Mouse (Mus musculus) embryonic facial prominence, embryonic 10.5 days (tissue): ENCODE measurements around the gene Gm17324. TPM values are rescaled to one million over a fixed set of nuclear protein-coding genes. Genes with fewer than 3 reads are reported as not detected.
"Not testable (repeated sequence)": the region's sequence is repeated elsewhere in the genome, so short reads cannot be mapped to it uniquely, and the experiment has no call there.

Experiments used
- DNase-seq: peaks from one replicate; pipeline ENCODE4 v3.0.0-alpha.2; 2017; ENCODE audit warnings: low spot score
- H3K27ac ChIP-seq: fragments of 300-500 bp; sonication (generic); replicated peaks from 2 replicates; pipeline ENCODE4 v1.5.1; 2016; ENCODE audit warnings: mild to moderate bottlenecking
- H3K27me3 ChIP-seq: fragments of 300-500 bp; sonication (generic); replicated peaks from 2 replicates; pipeline ENCODE4 v1.6.1; 2016; ENCODE audit warnings: low read depth, mild to moderate bottlenecking; ENCODE audit not compliant: poor library complexity, severe bottlenecking
- H3K36me3 ChIP-seq: fragments of 300-500 bp; sonication (generic); replicated peaks from 2 replicates; pipeline ENCODE4 v1.6.1; 2016; ENCODE audit warnings: mild to moderate bottlenecking, moderate library complexity
- H3K4me1 ChIP-seq: fragments of 300-500 bp; sonication (generic); 2 replicates; pipeline ENCODE4 v1.6.1; 2016
- H3K4me3 ChIP-seq: fragments of 300-500 bp; sonication (generic); 2 replicates; pipeline ENCODE4 v1.5.1; 2016; ENCODE audit warnings: mild to moderate bottlenecking, moderate library complexity
- H3K9me3 ChIP-seq: fragments of 300-500 bp; sonication (generic); 2 replicates; pipeline ENCODE4 v1.6.1; 2016; ENCODE audit warnings: mild to moderate bottlenecking
- WGBS: fragments of 180-500 bp; shearing (Covaris S2); methylation state at CpG from one replicate; pipeline ENCODE4 v1.1.7; 2016; 5-methylcytosine and 5-hydroxymethylcytosine counted together
- polyA plus RNA-seq: library from polyadenylated mRNA; unstranded; fragments of >200 nt; fragmentation: Nextera tagmentation; extraction: Ambion mirVana; gene quantifications from 2 replicates; pipeline ENCODE4 v1.2.1, GENCODE M21; 2016

The Gm17324 gene
- 0.30 and 0.78 TPM in 2 replicates for polyA plus RNA-seq

DNA sequence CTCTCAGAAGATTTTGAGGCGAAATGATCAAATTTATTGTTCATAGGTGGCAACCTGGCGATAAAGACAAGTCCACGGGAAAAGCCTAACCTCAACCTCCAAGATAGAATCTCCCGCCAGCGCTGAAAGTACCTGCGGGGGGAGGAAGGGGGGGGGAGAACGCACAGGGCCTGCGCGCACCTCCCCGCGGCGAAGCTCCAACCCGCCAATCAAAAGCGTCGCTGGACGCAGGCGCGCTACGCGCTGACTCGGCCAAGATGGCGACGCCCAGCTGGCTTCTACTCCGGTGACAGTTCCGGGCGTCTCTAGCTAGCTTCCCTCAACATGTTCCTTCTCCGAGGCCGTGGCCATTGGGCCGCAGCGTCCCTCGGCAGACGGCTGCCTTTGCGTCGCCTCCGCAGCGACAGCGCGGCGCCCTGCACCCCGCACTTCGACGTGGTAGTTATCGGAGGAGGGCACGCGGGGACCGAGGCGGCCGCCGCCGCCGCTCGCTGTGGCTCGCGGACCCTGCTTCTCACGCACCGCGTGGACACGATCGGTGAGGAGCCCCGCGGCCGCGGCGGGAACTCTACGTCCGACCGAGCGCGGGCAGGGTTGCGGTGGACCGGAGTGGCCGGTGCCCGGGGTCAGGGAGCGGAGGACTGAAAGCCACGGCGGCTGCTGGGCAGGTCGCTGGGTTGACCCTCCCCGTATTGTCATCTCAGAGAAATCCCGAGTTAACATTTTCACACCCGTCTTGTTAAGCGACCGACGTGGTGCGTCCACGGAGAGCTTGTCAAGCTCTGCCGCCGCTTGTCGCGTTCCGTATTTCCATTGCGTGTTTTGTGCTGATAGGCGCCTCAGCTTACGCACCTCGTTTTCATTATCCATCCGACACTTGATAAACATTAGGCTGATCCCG, at the start of gene Gm17324, which contains the start of gene Mto1:
TSS of gene Gm17324 (minus strand) at position 814 of the 901 bp plus-strand sequence.
TSS of gene Mto1 (plus strand) at position 236 of the 901 bp plus-strand sequence.
- Histone ChIP-seq H3K9me3 (no peaks in the 10 kb centered on the region), H3K27ac (peak within 1 kb of the TSS; percentile 89), H3K4me1 (peaks cover 13% of the 10 kb centered on the region), H3K36me3 (peaks cover 25% of the 10 kb centered on the region), H3K4me3 (peak within 1 kb of the TSS; percentile 100), H3K27me3 (peaks cover 41% of the 10 kb centered on the region)
- peak; percentile 94 for DNase-seq
- WGBS = under 1% methylated on average over 96 of the region's 96 CpGs

DNA sequence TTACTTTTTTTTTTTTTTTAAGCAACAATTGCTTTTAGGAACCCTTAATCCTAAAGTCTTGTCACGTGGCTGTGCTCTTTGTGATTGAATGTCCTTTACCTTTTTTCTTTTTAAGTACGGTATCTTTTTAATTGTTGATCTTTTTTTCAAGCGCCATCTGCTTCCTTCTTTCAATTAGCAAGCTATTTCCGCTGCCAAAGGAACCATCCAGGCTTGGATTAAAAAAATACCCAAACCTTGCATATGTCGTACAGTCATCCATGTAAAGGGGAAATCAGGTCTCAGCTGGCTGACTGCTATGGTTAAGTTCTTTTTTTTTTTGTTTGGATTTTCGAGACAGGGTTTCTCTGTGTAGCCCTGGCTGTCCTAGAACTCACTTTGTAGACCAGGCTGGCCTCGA, 44.6 kb upstream of the Gm17324 start:
- H3K27me3 ChIP-seq = no peaks in the 10 kb centered on the region
- 92% methylated on average over 7 of the region's 7 CpGs for WGBS

DNA sequence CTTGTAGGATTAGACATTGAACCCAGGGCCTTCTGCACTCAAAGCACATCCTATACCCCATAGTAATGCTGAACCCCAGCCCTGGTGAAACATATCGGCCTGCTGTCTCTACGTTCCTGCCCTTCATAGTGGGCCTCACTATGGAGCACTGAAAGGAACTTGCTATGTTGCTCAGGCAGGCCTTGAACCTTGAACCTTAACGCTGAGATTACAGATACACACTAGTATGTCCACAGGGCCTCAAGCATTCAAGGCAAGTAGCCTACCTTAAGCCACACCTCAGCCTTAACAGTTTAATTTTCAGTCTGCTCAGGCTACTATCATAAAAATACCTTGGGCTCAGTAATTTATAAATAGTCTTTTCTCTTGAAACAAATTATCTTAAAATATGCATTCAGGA, 43.7 kb upstream of the Gm17324 start:
- 92% methylated on average over 3 of the region's 3 CpGs for WGBS
- H3K4me3 ChIP-seq = no peak overlapping the region
- H3K27me3 ChIP-seq = no peaks in the 10 kb centered on the region
- H3K36me3 ChIP-seq = no peaks in the 10 kb centered on the region
- peaks cover 10% of the 10 kb centered on the region for H3K4me1 ChIP-seq
- H3K27ac ChIP-seq = no peak overlapping the region
- no peak for DNase-seq
- H3K9me3 ChIP-seq = no peaks in the 10 kb centered on the region

More for the DNA sequence above, 44.6 kb upstream of the Gm17324 start:
- Histone ChIP-seq H3K9me3 (no peaks in the 10 kb centered on the region), H3K36me3 (no peaks in the 10 kb centered on the region), H3K27ac (no peak overlapping the region), H3K4me1 (peaks cover 10% of the 10 kb centered on the region), H3K4me3 (no peak overlapping the region)
- DNase-seq = no peak

DNA sequence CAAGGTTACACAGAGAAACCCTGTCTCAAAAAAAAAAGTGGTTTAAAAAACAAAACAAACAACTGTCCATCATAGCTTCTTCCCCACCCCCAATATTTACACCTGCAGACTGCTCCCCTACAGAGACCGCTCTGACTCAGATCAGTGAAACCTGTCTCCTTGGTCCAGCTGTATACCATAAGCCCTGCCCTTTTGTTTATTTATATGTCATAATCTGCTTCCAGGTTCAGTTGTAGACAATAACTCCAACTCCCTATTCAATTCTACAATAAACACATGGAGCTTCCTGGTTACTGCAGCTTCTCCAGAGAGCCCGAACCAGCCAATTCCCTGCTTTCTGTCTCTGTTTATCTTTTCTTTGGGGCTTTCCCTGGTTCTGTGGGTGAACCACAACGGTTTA, 42.6 kb upstream of the Gm17324 start:
- no peaks in the 10 kb centered on the region for H3K9me3 ChIP-seq
- DNase-seq = no peak
- H3K36me3 ChIP-seq = no peaks in the 10 kb centered on the region
- no peak overlapping the region for H3K4me3 ChIP-seq
- H3K4me1 ChIP-seq = peaks cover 10% of the 10 kb centered on the region
- WGBS = 84% methylated on average over 3 of the region's 3 CpGs
- H3K27me3 ChIP-seq = no peaks in the 10 kb centered on the region
- H3K27ac ChIP-seq = no peak overlapping the region

DNA sequence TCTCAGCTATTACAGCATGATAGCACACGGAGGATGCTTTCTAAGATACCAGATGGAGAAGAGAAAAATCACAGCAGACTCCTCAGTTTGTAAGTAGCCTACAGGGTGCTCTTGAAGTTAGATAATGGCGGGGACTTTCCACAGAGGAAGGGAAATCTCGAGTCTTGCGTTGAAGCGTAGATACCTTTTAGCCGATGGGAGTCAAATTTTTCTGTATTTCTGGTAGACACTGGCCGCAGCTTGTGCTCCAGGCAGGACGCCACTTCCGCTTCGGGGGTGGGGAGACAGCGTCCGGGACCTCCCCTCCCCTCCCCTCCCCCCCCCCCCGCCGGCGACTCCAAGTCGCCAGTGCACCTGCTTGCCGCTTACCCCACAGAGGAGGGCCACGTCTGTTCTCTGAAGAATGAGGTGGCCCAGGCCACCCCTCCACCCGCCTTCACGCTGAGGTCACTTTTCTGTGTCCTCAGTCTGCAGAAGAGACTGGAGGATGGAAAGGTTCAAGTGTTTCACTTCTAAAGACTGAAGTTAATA, 40.4 kb upstream of the Gm17324 start, which contains the start of gene Eef1a1:
TSS of gene Eef1a1 (minus strand) at position 262 of the 531 bp plus-strand sequence.
- peak within 1 kb of the TSS; percentile 80 for H3K27ac ChIP-seq
- 5% methylated on average over 19 of the region's 20 CpGs for WGBS

DNA sequence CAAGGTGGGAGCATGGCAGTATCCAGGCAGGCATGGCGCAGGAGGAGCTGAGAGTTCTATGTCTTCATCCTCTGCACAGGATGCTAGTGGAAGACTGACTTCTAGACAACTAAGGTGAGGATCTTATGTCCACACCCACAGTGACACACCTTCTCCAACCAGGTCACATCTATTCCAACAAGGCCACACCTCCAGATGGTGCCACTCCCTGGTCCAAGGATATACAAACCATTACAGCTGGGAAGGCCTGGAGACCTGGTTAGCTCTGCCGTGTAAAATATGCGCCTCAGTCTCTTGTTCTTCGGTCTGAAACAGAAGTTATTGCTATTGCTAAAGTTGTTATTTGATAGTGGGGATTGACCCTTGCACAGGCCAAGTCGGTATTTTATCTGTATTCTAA, 39.4 kb upstream of the Gm17324 start:
- H3K27ac ChIP-seq, H3K9me3 ChIP-seq, H3K36me3 ChIP-seq, H3K27me3 ChIP-seq, H3K4me3 ChIP-seq, DNase-seq, H3K4me1 ChIP-seq: not testable (repeated sequence)
- 92% methylated on average over 5 of the region's 5 CpGs for WGBS

More for the DNA sequence above, 40.4 kb upstream of the Gm17324 start, which contains the start of gene Eef1a1:
- peak; percentile 69 for DNase-seq
- H3K4me3 ChIP-seq = peak within 1 kb of the TSS; percentile 57
- no peaks in the 10 kb centered on the region for H3K36me3 ChIP-seq
- no peaks in the 10 kb centered on the region for H3K27me3 ChIP-seq
- peaks cover 10% of the 10 kb centered on the region for H3K4me1 ChIP-seq
- H3K9me3 ChIP-seq = no peaks in the 10 kb centered on the region

DNA sequence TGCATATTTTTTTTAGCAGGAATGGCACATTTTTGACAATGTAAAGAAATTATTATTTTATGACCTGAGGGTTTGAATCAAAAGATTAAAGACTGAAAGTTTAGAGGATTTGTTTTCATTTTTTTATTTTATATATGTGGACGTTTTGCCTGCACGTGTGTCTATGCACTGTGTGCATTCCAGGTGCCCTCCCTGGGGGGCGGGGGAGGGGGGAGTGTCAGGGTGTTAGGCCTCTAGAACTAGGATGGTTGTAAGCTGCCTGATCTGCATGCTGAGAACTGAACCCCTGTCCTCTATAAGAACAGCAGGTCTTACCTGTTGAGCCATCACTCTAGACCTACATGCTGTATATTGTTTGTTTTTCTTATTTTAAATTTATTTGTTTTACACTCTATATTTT, 36.1 kb upstream of the Gm17324 start:
- no peaks in the 10 kb centered on the region for H3K9me3 ChIP-seq
- H3K36me3 ChIP-seq = peaks cover 13% of the 10 kb centered on the region
- H3K4me3 ChIP-seq = no peak overlapping the region
- DNase-seq = no peak
- no peak overlapping the region for H3K27ac ChIP-seq
- no peaks in the 10 kb centered on the region for H3K27me3 ChIP-seq
- H3K4me1 ChIP-seq = peaks cover 17% of the 10 kb centered on the region
- 73% methylated on average over 3 of the region's 3 CpGs for WGBS

DNA sequence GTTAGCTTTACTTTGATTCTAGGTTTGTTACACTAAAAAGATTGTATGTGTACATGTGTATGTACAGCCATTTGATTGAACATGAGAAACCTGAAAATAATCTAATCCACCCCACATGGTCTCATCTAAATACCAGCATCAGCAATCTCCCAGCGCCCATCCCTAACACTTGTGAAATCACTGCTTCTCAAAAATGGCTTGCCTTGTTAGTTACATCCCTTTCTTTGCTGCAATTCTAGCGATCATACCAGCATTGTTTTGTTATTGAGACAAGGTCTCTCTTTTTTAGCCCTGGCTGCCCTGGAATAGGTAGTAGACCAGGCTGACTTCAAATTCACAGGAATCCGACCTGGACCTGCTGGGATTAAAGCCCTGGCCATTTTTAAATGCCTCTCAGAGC, 33.8 kb upstream of the Gm17324 start:
- DNase-seq = no peak
- 9% methylated on average over 3 of the region's 3 CpGs for WGBS

DNA sequence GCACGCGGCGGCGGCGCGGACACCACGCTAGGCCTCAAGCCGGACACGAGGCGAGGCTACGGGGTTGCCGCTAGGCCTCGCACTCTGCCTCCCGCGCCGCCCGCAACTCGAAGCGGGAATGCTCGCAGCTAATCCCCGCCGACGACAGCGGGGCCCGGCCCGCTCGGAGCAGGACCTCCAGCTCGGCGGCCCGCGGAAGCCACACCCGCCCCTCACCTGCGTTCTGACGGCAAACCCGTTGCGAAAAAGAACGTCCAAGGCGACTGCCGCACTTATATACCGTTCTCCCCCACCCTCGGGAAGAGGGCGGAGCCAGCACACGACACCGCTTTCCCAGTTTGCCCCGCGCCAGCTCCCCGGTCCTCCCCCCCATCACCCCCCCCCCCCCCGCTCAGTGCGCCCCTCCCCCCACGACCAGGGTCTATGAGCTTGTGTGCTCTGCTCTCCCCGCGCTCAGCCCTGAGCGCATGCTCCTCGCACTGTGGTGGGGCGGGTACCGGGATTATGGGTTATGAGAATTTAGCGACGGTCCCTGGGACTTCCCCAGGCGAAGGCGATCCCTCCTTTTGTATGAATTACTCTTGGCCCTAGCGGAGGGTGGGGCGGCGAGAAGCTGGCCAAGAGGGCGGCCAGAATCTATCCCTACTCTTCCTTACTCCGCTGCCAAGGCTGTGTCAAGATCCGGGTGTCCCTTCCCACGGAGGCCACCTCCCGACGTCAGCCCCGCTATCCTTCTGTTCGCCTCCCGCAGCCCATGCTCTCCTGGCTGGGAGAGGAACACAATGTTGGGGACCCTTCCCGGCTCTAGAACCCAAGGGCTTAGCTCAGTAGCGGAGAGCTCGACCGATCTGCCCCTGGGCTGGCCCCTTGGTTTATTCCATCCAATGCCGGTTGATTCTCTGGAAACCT, 33.1 kb upstream of the Gm17324 start:
- peaks cover 17% of the 10 kb centered on the region for H3K4me1 ChIP-seq
- peak overlapping the region; percentile 78 for H3K4me3 ChIP-seq
- peak overlapping the region; percentile 96 for H3K27ac ChIP-seq
- peak; percentile 99 for DNase-seq
- H3K9me3 ChIP-seq = no peaks in the 10 kb centered on the region
- no peaks in the 10 kb centered on the region for H3K27me3 ChIP-seq
- WGBS = under 1% methylated on average over 75 of the region's 77 CpGs
- peaks cover 41% of the 10 kb centered on the region for H3K36me3 ChIP-seq

More for the DNA sequence above, 33.8 kb upstream of the Gm17324 start:
- Histone ChIP-seq H3K27me3 (no peaks in the 10 kb centered on the region), H3K4me3 (peak overlapping the region; percentile 78), H3K27ac (peak overlapping the region; percentile 96), H3K36me3 (peaks cover 34% of the 10 kb centered on the region), H3K4me1 (peaks cover 17% of the 10 kb centered on the region), H3K9me3 (no peaks in the 10 kb centered on the region)

DNA sequence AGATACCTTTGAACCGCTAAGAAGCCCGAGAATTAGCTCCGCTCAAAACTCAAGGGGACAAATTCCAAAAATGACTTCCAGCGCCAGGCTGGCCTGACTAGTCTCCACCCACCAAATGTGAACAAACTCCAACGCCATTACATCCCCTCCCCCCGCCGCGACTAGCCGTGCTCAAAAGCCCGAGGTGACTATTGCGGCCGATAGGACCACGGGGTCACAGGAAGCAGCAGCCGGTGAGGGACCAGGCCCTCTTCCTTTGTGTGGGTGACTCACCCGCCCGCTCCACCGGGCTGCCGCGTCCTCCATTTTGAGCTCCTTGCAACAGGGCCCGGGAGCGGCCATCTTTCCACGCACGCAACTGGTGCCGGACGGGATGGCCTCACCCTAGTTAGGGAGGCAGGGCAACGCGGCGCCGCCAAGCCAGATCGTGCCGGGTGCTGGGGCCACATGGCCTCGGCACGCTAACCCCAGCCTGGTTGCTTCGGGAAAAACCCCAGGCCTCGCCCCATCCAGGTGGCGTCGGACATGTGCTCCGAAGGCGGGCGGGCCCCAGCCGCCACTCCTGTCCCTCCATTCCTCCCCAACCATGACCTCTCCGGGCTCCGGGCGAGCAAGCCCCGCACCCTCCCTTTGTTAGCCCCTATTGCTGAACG, 32.2 kb upstream of the Gm17324 start:
- under 1% methylated on average over 46 of the region's 46 CpGs for WGBS
- Histone ChIP-seq H3K27me3 (no peaks in the 10 kb centered on the region), H3K9me3 (no peaks in the 10 kb centered on the region), H3K36me3 (peaks cover 48% of the 10 kb centered on the region), H3K27ac (peak overlapping the region; percentile 96), H3K4me1 (peaks cover 17% of the 10 kb centered on the region), H3K4me3 (peak overlapping the region; percentile 78)
- DNase-seq = peak; percentile 84

DNA sequence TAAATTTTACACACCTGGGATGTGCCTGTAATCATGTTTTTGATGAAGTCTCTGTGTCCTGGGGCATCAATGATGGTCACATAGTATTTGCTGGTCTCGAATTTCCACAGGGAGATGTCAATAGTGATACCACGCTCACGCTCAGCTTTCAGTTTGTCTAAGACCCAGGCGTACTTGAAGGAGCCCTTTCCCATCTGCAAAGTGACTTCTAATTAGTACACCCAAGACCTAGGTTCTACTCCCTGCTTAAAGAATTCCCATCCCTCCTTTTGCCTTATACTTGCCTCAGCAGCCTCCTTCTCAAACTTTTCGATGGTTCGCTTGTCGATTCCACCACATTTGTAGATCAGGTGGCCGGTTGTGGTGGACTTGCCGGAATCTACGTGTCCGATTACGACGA, 31.6 kb upstream of the Gm17324 start:
- not testable (repeated sequence) for DNase-seq, H3K9me3 ChIP-seq, H3K27me3 ChIP-seq
- Histone ChIP-seq H3K4me1 (peaks cover 17% of the 10 kb centered on the region), H3K27ac (peak overlapping the region; percentile 96), H3K36me3 (peaks cover 52% of the 10 kb centered on the region), H3K4me3 (peak overlapping the region; percentile 78)
- under 1% methylated on average over 13 of the region's 13 CpGs for WGBS
